Mouse (Mus musculus) left cerebral cortex, postnatal 4 days (tissue): ENCODE data around the gene Nhsl1. TPM values are rescaled to one million over a fixed set of nuclear protein-coding genes. Genes with fewer than 3 reads are reported as not detected.
"Not testable (repeated sequence)": the region's sequence is repeated elsewhere in the genome, so short reads cannot be mapped to it uniquely, and the experiment has no call there.

Experiments
- DNase-seq: peaks from one replicate; pipeline ENCODE4 v3.0.0-alpha.2; 2022
- intact Hi-C: fragments of 180-260 bp; cut with DNase I; formaldehyde crosslinking; loops from one replicate; pipeline ENCODE4 v1.15.1; 2025
- total RNA-seq, 2 experiments: library from RNA; stranded (reverse); gene quantifications; 2 replicates each; pipeline ENCODE4 v1.2.3; 2021

The Nhsl1 gene
- total RNA-seq, 2 experiments from 2014 or later, result 27.5 to 27.9 TPM

DNA sequence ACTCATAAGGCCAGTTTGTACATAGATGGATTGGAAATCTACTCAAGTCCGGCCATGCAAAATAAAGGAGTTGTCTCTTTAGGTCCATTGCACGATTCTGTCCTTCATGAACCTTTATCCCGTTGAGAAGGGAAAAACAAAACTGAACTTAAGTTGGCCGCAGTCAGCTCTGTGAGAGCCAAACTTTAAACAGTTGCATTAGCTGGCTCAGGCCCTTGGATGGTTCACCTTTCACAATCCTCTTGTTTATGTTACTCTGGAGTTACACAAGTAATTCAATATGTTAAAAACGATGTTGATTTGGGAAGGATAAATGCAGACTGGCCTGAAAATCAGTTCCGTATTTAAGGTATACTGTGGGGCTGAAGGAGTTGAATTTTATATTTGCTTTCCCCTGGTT is 116.7 kb downstream of the Nhsl1 start:
- no peak for DNase-seq
- intact Hi-C loops, result no loop called here

DNA sequence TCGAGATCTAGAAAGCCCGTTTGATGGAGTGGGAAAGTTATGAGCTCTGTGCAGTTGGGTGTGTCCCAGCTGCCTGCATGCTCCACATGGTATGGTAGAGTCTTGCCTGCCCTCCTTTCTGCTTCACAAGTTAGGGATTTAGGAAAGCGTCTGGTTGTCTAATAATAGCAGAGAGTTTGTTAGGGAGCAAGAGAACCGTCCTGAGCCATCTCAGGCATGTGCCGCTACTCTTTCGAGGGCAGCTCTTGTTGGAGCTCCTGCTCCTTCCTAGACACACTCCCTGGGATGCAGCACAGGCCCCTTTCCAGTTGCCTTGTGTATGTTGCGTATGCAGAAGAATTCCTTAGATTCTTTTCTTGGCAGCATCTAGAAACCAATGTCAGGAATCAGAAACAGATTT is 117.2 kb downstream of the Nhsl1 start:
- intact Hi-C loops, result no loop called here
- DNase-seq, result no peak

DNA sequence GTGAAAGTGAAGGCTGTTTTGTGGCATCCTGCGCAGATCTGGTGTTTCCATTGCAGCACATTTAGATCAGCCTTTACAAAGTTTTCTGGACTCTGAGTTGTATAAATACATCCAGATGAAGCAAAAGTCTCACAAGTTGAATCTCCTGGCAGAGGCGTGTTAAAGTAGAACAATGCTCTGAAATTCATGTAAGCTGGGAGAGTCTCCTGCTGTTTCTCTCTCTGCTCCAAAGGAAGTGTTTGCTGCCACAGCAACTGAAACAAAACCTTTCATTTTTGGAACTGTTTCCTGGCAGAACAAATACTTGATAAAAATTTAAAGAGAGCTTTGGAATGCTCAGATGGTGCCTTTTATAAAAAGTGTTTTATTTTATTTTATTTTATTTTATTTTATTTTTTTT is 118.8 kb downstream of the Nhsl1 start:
- intact Hi-C loops, result no loop called here
- DNase-seq, result no peak

DNA sequence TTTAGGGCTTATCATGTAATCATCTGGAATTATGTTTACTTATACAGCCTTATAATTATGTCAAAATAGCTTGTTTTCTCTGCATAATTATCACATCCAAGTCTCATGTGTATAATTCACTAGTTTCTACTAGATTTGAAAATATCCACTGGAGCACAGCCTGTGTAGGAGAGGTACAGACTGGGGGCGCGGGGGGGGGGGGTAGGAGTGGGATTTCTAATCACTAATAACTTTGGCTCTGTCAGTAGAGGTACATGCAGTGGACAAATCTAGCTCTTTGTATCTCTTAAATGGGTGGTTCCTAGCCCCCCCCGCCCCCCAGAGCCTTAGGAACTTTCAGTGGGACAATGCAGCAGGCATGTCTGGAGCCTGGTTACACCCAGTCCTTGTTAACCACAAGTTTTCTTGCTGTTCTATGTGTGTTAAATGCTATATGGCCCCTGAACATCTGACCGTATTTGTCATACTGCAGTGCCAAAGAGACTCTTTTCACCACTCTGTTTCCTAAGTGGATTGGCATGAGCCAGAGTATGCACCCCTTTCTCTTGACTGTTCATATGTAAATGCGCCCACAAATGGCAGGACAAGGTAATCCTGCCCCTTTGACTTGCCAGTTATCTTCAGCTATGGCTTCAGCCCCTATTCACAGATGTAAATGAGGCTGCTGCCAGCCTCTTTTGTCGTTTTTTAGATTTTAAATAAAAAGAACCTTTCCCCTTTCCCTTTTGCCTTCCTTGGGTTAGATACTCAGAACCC is 127.0 kb downstream of the Nhsl1 start:
- intact Hi-C loops, result no loop called here
- DNase-seq, result no peak

DNA sequence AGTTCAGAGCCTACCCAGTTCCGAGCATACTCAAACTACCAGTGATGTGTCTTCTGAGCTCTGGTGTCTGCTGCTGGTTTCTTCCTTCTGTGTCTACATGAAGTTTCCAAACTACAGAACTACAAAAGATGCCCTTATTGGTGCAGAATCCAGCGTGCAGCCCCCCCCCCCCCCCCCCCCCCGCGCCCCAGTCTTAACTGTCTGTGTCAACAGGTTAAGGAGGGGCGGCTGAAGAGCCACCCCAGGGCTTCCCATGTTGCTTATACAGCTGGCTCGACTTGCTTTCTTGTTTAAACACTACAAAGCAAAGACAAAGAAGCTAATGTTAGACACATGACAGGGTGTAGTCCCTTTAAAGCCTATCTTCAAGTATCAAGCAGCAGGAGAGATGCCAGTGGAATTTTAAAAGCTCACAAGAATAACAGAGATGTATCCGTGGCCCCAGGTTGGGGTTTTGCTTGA is 127.6 kb downstream of the Nhsl1 start:
- intact Hi-C loops, result no loop called here
- no peak for DNase-seq

DNA sequence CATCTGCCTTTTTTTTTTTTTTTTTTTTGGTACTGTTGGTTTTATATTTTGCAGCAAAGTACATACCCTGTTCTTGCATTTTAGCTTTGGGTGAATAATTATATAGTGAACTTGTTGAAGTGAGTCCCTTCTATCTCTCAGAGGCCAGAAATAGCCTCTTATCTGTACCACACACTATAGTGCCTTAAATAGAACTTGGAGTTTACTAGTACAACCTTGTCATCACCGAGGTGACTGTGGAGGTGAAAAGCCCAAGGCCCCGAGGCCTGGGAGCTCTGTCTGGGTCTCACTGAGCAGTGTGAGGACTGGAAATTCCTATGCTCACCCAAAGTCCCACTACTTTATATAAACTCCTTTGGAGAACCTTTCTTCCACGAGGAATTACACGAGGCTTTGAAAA is 128.5 kb downstream of the Nhsl1 start:
- DNase-seq, result no peak

DNA sequence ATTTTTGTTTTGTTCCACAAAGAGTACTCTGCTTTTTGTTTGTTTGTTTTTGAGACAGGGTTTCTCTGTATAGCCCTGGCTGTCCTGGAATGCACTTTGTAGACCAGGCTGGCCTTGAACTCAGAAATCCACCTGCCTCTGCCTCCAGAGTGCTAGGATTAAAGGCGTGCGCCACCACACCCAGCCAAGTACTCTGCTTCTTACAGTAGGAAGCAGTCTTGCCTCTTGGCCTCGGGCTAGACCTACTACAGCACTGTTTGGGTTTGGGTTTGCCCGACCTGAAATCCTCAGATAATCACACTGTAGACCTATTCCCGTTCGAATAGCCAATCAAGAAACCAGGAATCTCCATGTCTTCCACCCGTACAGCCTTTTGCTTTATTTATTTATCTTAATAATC is 130.1 kb downstream of the Nhsl1 start:
- DNase-seq, intact Hi-C loops: not testable (repeated sequence)

More for the DNA sequence above, 128.5 kb downstream of the Nhsl1 start:
- intact Hi-C loops, result no loop called here

DNA sequence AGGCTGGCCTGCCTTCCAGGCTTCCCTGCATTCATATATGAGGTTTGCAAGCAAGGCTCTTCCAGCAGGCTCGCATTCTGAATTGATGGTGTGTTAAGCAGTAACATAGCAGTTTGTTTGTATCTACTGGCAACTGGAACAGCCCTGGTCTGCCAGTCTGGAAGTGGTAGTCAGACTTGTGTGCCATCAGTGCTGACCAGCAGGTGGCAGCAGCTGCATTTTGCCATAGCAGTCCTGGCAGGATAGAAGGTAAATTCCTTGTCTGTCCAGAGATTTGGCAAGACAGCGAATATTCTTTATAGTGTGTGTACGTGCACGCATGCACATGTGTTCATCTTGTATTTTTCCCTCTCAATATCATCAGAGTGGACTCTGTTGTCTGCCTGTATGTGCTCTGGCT is 134.6 kb downstream of the Nhsl1 start:
- DNase-seq, result peak; percentile 87
- intact Hi-C loops, result loop anchor here (5.0 kb wide), 1 partner anchor 74 kb away; no protein-coding TSS in a partner anchor

DNA sequence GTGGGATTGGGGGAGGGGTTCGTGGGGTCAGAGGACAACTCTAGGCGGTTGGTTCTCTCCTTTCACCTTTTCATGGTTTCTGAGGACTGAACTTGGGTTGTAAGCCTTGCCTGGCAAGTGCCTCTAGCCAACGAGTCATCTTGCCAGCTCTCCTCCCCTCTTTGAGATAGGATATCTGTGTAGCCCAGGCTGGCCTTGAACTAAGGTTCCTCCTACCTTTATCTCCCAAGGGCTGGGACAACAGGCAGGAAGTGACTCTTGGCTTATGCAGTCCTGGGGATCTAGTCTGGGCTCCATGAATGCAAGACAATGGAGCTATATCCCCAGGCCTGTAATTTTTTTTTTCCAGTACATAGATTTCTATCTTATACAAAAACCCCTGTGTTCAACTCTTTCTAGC is 135.4 kb downstream of the Nhsl1 start:
- intact Hi-C loops, result loop anchor here (5.0 kb wide), 1 partner anchor 73 kb away; no protein-coding TSS in a partner anchor
- no peak for DNase-seq

DNA sequence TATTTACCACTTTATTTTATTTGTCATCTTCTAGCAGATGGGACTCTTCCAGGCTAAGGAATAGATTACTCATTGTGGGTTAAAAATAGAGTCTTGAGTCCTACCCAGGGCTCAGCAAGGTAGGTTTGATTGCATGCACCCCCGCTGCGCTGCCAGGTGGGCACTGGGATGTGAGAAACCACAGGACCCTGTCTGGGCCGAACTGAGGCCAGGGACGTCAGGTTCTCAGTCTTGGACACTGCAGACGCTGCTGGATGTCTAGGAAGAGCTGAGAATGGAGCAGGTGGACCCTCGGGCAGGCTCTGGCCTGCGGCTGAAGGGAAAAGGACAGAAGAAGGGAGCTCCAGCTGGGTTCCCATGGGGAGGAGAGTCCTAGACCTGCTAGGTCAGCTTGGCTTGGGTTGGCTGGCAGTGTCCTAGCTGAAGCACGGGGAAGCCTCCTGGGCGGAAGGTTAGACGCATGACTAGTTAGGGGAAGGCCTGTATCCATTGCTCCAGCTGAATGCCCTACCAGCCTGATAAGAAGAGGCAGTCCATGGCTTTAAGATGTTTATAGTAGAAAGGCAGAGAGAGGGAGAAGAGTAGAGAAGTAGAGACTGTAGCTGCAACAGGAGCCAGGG is 136.6 kb downstream of the Nhsl1 start:
- no peak for DNase-seq
- intact Hi-C loops, result no loop called here

DNA sequence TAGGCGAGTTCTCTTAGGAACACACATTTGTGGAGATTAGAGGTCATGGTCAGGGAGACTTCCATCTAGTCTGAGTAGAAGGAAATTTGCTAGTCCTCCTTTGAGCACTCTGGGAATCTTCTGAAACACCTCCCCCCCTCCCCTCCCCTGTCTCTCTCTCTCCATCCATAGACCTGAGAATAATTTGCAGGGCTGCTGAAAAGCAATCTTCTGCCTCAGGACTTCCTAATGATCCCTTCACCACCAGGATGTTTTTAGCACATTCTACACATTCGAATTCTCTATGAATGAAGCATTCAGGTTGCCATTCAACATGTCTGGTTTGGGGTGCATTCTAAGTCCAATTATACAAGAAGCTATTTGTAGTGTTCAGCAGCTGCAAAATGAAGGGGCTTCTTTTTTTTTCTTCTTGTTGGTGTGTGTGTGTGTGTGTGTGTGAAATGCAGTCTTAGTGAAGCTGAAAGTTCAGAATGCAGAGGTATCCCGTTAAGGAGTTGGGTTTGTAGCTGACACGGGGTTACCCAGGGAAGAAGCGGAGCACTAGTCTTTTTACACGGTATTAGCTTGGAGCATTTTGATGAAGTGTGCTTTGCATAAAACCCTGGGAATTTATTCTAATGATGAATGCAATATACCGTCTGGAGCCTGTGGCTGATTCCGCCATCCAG is 139.2 kb downstream of the Nhsl1 start:
- intact Hi-C loops, result no loop called here
- DNase-seq, result no peak

DNA sequence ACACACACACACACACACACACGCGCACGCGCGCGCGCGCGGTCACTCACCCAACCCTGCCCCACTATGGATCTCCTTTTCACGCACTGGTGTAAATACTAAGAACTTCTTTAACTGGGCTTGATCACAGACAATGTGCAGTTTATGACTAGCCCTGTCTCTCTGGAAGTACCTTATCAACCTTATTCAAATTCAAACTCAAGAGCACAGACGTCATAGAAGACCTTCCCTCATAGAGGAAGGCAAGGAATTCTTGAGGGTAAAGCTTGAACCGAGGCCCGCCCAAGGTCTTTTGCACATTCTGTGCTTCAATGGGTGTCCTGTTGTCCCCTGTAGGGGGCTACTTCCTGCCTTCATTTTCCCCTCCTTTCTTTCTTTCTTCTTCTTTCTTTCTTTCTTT is 142.6 kb downstream of the Nhsl1 start:
- no peak for DNase-seq
- intact Hi-C loops, result no loop called here

DNA sequence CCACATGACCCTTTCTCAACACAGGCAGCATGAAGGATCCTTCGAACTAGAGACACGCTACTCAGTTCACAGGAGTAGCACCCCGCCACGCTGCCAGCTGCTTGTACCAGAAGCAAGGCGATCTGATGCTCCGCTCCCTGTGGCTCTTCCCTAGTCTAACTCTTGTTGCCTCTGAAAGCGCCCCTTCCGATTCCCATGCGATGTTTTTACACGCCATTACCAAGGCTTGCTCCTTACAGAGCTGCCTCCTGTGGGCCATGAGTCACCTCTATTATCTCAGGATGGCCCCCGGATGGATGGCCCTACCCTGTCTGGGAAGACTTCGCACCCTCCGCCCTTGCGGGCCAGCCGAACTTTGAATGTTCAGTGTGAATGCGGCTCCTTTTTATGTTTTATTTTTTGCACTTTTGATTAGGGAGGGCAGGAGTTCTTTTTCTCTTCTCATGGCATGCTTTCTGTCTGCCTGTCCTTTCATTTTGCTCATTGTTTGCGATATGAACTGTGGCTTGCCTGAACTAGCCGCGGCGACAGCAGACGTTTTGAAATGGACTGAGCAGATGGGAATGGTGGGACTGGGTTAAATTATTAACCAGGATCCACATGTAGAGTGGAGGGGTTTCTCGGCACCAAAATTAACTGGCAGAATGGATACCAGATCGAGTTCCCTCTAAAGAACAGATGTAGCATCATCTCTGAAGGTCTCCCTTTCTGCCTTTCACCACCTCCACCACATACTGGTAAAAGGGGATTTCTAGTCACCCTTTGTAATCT is 144.5 kb downstream of the Nhsl1 start:
- intact Hi-C loops, result no loop called here
- peak; percentile 40 for DNase-seq

DNA sequence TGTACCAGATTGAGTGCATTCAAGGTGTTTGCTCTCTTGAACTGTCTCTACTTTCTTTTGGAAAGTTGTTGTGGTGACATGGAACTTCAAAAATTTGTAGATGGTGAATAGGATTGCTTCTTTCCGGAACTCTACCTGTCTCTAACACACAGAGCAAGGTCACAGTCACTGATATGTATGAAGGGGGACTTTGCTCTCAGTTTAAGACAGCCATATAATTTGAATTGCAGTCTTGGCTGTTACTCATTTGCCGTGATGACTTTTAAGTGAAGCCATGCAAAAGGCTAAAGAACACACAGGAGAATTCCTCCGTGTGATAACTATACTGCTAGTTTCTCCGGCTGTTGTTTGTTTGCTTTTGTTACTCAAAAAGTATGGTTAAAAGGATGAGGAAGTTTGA is 149.6 kb downstream of the Nhsl1 start:
- intact Hi-C loops, result no loop called here
- DNase-seq, result no peak

DNA sequence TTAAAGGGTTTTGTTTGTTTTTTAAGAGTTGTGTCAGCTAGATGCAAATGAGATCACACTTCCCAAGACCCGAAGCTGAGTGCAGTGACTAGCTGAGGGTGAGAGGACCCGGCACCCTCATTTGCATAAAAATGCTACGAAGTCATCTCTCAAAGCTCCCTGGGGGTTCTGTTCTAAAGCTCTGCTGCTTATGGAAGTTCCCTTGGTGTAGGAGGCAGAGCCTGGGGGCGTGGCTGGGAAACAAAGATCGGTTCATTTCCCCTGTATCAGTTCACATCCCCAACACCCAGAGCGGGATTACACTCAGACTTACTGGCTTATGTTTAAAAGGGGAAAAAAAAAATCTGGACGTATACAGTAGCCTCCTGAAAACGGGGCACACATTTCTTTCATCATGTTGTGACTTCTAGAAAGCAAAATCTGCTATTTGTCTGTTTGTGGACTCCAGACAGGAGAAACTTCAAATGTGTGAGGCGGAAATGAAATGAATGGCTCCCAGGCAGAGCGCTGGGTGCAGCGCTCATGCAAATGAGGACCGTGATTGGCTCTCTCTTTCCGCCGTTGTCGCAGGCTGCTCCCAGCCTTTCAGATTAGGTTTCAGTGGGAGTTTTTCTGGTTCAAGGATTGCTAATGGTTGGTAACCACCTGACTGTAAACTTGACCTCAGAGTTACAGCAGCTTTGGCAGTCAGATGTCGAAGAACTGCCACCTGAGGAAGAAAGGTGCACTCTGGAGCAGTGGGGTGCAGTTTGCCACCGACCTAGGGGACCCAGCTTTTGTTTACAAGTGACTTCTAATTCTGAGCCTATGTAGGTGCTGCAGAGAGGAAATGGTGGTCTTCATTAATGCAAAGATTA is 150.7 kb downstream of the Nhsl1 start:
- intact Hi-C loops, result loop anchor here (5.0 kb wide), 1 partner anchor 43 kb away; no protein-coding TSS in a partner anchor

DNA sequence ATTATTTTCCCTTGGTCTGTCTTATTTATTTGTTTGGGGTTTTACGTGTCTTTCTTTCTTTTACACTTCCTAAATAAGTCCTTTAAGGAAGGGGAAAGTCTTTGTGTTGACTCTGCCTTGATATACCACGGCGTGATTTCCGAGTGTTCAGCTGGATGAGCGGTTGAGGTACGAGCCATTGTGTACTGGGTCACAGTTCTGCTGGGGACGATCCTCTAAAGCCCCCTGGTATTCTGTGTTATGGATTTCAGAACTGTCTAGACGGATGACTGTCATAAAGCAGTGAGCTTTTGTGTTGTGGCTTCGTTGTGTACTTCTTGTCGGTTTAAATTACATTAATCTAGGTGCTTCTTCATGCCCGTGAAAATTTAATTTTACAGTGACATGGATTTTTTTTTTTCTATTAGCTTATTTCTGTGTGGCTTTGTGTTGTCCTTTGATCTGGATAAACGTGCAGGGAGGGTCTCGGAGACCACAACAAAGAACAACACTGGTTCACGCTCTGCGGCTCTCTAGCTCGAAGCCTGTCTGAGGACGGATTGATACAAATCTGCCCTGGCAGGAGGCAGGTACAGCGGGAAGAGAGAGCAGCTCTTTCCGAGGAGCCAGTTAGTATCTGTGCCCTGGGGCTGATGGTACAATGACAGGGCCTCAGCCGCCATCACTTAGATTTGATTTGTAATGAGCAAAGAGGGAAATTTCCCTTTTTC is 151.7 kb downstream of the Nhsl1 start:
- intact Hi-C loops, result loop anchor here (5.0 kb wide), 1 partner anchor 42 kb away; no protein-coding TSS in a partner anchor
- DNase-seq, result no peak

More for the DNA sequence above, 150.7 kb downstream of the Nhsl1 start:
- no peak for DNase-seq

DNA sequence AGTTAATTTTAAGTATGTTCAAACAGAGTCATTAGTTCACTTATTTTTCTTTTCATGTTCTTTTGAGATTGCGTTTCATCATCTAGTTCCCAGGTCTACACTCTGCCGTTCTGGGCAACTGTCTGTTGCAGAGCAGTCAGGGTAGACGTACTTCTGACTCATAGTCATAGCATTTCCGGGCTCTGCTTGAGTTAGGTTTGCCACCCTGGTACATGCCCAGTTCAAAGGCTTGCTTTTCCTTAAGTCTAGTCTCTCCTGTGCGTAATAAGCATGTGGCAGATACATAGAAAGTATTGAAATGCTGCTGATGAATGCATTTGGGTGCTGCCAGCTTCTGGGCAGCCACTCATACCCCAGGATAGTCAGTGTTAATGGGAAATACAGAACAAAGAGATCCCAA is 152.9 kb downstream of the Nhsl1 start:
- intact Hi-C loops, result loop anchor here (5.0 kb wide), 1 partner anchor 41 kb away; no protein-coding TSS in a partner anchor
- no peak for DNase-seq

DNA sequence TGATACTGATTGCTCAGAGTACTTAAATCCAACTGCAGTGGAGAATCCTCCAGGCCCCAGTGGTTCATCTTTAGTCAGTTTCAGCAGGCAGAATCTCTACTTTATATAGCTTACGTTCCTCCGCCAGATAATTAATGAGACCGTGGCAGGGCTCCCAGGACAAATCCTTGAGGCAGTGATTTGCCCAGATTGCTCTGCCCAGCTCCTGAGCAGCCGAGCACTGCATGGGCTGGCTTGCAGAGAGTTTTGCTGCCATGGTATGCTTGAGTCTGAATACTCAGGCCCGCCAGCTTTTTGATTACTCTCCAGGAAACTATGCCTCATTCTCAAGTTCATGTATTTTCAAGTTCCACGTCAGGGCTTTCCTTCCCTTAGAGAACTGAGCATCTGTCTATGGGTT is 156.3 kb downstream of the Nhsl1 start:
- intact Hi-C loops, result no loop called here
- peak; percentile 40 for DNase-seq

DNA sequence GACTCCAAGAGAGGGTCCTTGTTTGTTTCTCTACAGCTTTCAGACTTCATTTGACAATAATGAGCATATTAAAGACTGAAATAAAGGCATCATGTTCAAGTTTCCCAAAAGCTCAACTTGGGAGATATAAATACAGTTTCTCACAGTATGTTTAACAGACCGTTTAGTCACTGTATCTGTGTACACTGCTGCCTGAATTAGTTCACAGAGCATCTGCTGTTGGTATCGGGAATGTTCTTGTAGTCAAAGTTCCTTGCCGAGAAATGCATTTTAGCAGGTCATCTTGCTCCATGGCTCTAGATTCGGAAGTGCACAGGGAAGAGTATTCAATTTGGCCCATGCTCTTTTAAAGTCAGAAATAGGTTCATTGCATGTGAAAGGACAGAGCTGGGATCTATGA is 159.5 kb downstream of the Nhsl1 start:
- DNase-seq, result no peak
- intact Hi-C loops, result no loop called here
